ENCODE assay signal across 1 mouse cellular context in genomic region chr19:29680182-29681152, GRCm38 (mm10).
A peak's percentile ranks its signal among the peaks of the same experiment; 100 is the strongest.
TF ChIP-seq lines count a peak whose summit lies in the region.

No protein-coding gene starts in this region.

TF ChIP-seq in MEL, 35 proteins besides CTCF, POLR2A, EP300 and RAD21 (continued from another document):
- TF ChIP-seq CHD1 (IDR thresholded peaks at IDR 0.05; ENCODE audit: low read depth, low read length) = no peak
- TF ChIP-seq E2F4 (IDR thresholded peaks at IDR 0.05; ENCODE audit: borderline replicate concordance, low read depth, low read length) = no peak
- TF ChIP-seq POLR2AphosphoS5 (IDR thresholded peaks at IDR 0.05; ENCODE audit: borderline replicate concordance, low read depth, low read length) = no peak
- TF ChIP-seq TCF12 (IDR thresholded peaks at IDR 0.05; ENCODE audit: low read depth, low read length) = peak; percentile 97
- TF ChIP-seq USF1 (IDR thresholded peaks at IDR 0.05; ENCODE audit: low read depth, low read length) = no peak
- TF ChIP-seq BHLHE40 (IDR thresholded peaks at IDR 0.05; ENCODE audit: borderline replicate concordance, low read depth, low read length) = peak; percentile 85; the same call in 1 of the 2 replicates
- TF ChIP-seq ZMIZ1 (IDR thresholded peaks at IDR 0.05; ENCODE audit: low read depth, low read length) = no peak
